Mouse (Mus musculus) cerebellum, adult 9-11 months (tissue): ENCODE results near the gene Ang4.
"Not testable (repeated sequence)": the region's sequence is repeated elsewhere in the genome, so short reads cannot be mapped to it uniquely, and the experiment has no call there.

Experiments used
- DNase-seq: peaks from one replicate; pipeline ENCODE4 v3.0.0; 2022

The Ang4 gene

DNA sequence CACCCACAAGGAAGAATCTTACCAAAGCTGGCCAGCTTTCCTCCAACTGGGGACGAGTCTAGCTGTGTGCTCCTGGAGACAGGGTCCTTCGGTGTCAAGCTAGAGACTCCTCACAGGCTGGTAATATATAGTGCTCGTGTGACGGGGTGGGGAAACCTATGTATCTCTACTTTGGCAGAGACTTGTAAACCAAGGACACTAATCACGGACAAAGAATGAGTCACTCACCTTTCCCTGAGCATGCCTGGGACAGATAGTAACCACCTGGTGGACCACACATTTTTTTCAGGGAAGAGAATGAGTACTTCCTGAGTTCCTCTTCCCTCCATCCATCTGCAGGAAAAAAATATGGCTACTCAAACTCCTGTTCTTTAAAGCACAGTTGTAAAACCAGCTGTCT, at the start of gene Ang4:
Gene Ang4, minus strand, starts transcription at position 101 of the 400 bp plus-strand sequence.
- no peak for DNase-seq

- DNase-seq = no peak
Measured at GRCm38 (mm10) chr14:51799746-51800145, 26.4 kb upstream of the Ang4 start, which contains the start of gene AY358078. Gene AY358078, plus strand, starts transcription at chr14:51800046.

GRCm38 (mm10) chr14:51794106-51794505, 20.7 kb upstream of the Ang4 start:
- no peak for DNase-seq

GRCm38 (mm10) chr14:51789196-51789595, 15.8 kb upstream of the Ang4 start:
- DNase-seq = no peak

DNA sequence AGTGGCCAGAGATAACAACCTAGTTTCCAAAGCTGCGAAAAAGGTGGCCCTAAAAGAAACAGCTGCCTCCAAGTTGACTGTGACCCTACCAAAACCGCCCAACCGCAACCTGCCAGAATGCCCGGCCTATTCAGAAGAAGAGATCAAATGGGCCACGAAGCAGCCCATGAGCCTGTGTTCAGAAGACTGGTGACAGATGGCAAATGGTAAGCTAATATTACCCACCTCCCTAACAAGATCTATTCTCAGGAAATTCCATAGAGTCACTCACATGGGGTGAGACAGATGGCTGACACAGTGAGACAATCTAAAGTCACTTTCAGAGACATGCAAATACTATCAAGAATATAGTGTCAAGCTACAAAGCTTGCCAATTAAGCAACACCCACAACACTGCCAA, 13.7 kb upstream of the Ang4 start:
- no peak for DNase-seq

GRCm38 (mm10) chr14:51786335-51786734, 12.9 kb upstream of the Ang4 start:
- no peak for DNase-seq

DNA sequence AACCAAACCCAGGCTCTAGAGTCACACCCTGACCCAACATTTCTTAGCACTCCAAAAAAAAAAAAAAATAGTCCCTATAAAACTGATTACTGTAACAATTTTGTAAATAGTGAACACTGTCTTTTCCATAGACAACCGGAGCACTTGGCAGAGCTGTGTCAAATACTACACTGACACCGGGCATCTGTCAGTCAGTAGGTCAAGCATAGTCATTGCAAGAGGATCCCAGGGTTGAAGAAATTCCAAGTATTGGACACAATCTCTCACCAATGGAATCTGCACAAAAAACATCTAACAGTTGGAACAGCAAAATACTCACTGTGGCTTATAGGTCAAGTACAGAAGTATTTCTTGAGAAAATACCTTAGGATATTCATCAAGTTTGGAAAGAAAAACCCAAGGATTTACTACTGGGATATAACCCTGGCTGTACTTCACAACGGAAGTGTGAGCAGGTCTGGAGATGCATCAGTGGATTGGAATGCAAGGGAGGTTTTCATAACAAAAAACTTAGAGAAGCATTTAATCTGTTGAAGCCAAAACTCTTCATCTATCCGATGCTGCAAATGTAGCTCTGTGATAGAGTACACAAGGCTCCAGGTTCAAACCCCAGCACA, 5.6 kb upstream of the Ang4 start:
- no peak for DNase-seq

- no peak for DNase-seq
Measured at GRCm38 (mm10) chr14:51777791-51778190, 4.4 kb upstream of the Ang4 start.

DNA sequence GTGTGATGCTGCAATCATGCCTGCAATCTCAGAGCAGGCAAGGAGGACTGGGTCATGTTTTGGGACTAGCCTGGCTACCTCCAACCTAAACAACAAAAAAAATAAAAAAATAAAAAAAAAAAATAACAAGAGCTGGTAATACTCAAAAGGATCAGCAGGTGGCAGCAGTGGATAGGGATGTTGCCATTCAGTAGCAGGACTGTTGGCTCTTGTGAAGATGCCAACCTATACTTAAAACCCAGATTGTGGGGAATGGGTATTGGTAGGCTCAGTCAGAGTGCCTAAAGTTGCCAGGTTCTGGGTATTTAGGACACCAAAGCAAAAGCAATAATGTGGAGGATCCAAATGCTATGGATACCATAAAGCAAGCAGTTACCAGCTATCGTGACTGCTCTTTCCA, 2.0 kb downstream of the Ang4 start:
- DNase-seq = not testable (repeated sequence)

DNA sequence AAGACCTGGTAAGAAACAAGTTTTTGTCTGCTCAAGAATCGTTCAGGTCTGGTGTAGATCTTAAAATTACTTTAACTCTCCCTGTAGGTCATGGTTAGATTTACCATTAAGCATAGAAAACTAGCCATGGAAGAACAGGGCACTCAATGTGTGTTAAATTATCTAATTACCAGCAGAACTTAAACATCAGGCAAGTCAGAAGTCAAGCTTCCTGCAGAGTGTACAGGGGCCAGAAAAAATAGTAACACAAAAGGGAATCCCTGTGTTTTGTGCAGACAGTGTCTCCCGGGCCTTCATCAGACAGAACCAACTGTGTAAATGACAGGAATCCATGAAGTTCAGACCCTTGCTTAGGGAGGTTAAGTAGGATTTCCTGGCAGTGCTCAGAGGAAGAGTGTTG, 17.4 kb downstream of the Ang4 start:
- no peak for DNase-seq

GRCm38 (mm10) chr14:51740347-51741170, 32.8 kb downstream of the Ang4 start:
- DNase-seq = no peak

DNA sequence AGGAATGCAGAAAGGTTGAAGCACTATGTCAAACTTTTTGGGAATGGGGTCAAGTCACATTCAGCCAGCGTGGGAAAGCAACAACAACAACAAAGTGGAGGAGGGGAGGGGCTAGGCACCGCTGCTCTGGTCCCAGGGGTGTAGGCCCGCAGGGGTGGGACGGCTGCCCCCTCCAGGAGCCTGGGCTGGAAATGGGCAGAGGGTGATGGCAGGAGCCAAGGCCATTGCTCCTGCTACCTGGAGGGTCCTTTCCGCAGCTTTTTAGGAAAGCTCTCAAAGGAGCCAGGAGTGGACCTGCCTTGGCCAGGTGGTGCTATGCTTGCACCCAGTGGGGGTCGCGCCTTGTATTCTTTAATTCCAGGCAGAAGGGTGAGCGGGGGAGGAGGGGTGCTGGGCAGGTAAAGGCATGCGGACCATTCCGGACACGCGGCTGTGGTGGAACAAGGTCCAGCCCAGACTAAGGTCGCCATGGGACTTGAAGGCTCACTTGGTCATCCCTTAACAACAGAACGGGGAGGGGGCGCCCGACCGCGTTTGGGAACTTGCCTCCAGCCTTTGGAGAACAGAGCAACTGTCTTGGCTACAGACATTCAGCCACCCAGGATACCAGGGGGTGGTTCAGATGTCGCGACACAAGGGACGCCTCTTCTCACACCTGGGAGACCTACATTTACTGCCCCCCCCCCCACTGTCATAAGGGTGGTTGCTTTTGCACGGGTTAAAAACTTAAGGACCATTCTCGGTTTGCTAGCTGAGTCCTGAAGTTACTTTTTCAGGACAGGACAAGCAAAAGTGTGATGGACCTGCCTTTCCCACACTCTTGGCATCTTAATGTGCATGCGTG, 34.0 kb downstream of the Ang4 start:
- DNase-seq = no peak

- no peak for DNase-seq
Measured at GRCm38 (mm10) chr14:51738411-51739149, 34.8 kb downstream of the Ang4 start.

DNA sequence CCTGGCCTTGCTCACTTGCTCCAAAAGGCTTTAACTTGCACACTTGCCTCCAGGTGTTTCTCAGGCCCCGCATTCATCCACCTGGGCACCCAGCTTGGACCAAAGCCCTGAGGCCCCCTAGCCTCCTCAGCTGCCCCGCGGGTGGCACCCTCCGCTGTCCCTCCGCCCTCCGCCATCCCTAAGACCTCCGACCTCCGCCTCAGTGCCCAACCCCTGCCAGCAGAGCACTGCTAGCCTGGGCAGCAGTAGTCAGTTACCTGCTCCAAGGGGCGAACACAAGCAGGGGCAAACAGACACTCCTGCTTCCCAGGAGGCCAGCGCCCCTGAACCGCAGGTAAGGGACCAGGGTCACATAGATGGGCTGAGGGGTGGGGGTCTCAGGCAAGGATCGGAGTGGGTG, 35.4 kb downstream of the Ang4 start:
- DNase-seq = no peak

GRCm38 (mm10) chr14:51717083-51717482, 56.3 kb downstream of the Ang4 start, which contains the start of gene Gm5800:
Gene Gm5800, minus strand, starts transcription at chr14:51717183.
- DNase-seq = no peak
